In genomic region chr2:73596786-73597185, GRCm38 (mm10) we compare ENCODE assay signal across 11 mouse cellular contexts. TPM values are rescaled to one million over a fixed set of nuclear protein-coding genes. Genes with fewer than 3 reads are reported as not detected.
DNase-seq lines count a peak whose midpoint lies in the region; ATAC-seq and TF ChIP-seq lines count a peak whose summit lies in the region.
"Had no signal": no experiment of that assay in that cellular context is flagged by ENCODE, and none has a peak within 500 bp of the region (broad histone marks: within the 10 kb centered on the region; RNA-seq: fewer than 3 reads in every experiment).

No protein-coding gene starts in this region.

- DNase-seq in hindbrain, postnatal 0 days (ENCODE audit: low spot score) = no peak
- peak; percentile 68 for DNase-seq in heart, postnatal 0 days (ENCODE audit: low spot score)
- no peak for DNase-seq in liver, embryonic 14.5 days (ENCODE audit: low read depth in 3 of 3, low spot score in 3 of 3)
- peak; percentile 24 for DNase-seq in yolk sac, embryonic 10.5 days (ENCODE audit: low spot score)
- no peak for DNase-seq in adrenal gland, adult (ENCODE audit: inconsistent age in 2 of 2, low spot score in 1 of 2)
- no peak for DNase-seq in adipocyte (ENCODE audit: low spot score)

- no peaks in the 10 kb centered on the region for H3K36me3 ChIP-seq in hindbrain, postnatal 0 days (ENCODE audit: insufficient read depth, low read length)
- H3K36me3 ChIP-seq in hindbrain, embryonic 12.5 days = no peaks in the 10 kb centered on the region
- no peaks in the 10 kb centered on the region for H3K36me3 ChIP-seq in heart, postnatal 0 days (replicated peaks; ENCODE audit: control insufficient read depth, insufficient read depth, low read length)
- no peaks in the 10 kb centered on the region for H3K36me3 ChIP-seq in liver, embryonic 14.5 days (replicated peaks; ENCODE audit: control insufficient read depth, insufficient read depth, low read depth)
- H3K36me3 ChIP-seq: G1E had no signal

- H3K27ac ChIP-seq in hindbrain, postnatal 0 days = no peak overlapping the region
- no peak overlapping the region for H3K27ac ChIP-seq in hindbrain, embryonic 12.5 days
- H3K27ac ChIP-seq in cortical plate, adult 2 months (ENCODE audit: insufficient read depth, low read length) = peak overlapping the region; percentile 97
- H3K27ac ChIP-seq in heart, postnatal 0 days (ENCODE audit: low read depth) = no peak overlapping the region
- H3K27ac ChIP-seq in liver, embryonic 14.5 days = no peak overlapping the region

- TF ChIP-seq CTCF in hindbrain, postnatal 0 days (IDR thresholded peaks at IDR 0.05; ENCODE audit: low read depth) = no peak
- no peak for TF ChIP-seq CTCF in cortical plate, adult 2 months (IDR thresholded peaks at IDR 0.05; ENCODE audit: extremely low read depth, insufficient read depth, low read length)
- no peak for TF ChIP-seq CTCF in heart, postnatal 0 days (IDR thresholded peaks at IDR 0.05; ENCODE audit: low read depth)
- no peak for TF ChIP-seq CTCF in liver, embryonic 14.5 days (IDR thresholded peaks at IDR 0.05; ENCODE audit: low read depth)

- H3K27me3 ChIP-seq in hindbrain, postnatal 0 days (ENCODE audit: insufficient read depth, low read length) = no peaks in the 10 kb centered on the region
- H3K27me3 ChIP-seq in hindbrain, embryonic 12.5 days = no peaks in the 10 kb centered on the region; the same call in 1 of the 2 replicates
- H3K27me3 ChIP-seq in heart, postnatal 0 days (ENCODE audit: control insufficient read depth, insufficient read depth, low read length) = no peaks in the 10 kb centered on the region
- H3K27me3 ChIP-seq in liver, embryonic 14.5 days (ENCODE audit: control insufficient read depth, insufficient read depth, low read length) = no peaks in the 10 kb centered on the region

- no peak for TF ChIP-seq EP300 in heart, postnatal 0 days (IDR thresholded peaks at IDR 0.05; ENCODE audit: low read depth)
- TF ChIP-seq EP300 in liver, embryonic 14.5 days (IDR thresholded peaks at IDR 0.05; ENCODE audit: low read depth) = no peak

- ATAC-seq in hindbrain, postnatal 0 days = no peak
- ATAC-seq in hindbrain, embryonic 12.5 days (ENCODE audit: low FRiP score) = no peak
- ATAC-seq in heart, postnatal 0 days (ENCODE audit: insufficient read depth, low read depth) = peak; percentile 31; the same call in 1 of the 2 replicates
- no peak for ATAC-seq in liver, embryonic 14.5 days (ENCODE audit: insufficient read depth)

- TF ChIP-seq POLR2A in cortical plate, adult 2 months (IDR thresholded peaks at IDR 0.05; ENCODE audit: extremely low read depth, insufficient read depth, low read length) = no peak

- peak overlapping the region; percentile 27 for H3K4me2 ChIP-seq in hindbrain, postnatal 0 days (ENCODE audit: low read depth, low read length)
- H3K4me2 ChIP-seq in hindbrain, embryonic 12.5 days (replicated peaks) = no peak overlapping the region
- peak overlapping the region; percentile 59 for H3K4me2 ChIP-seq in heart, postnatal 0 days (ENCODE audit: low read depth, low read length)
- 0 out of 2 replicates have a peak overlapping the region, but pooled peaks have one; percentile 8 for H3K4me2 ChIP-seq in liver, embryonic 14.5 days (ENCODE audit: low read depth)

- WGBS in hindbrain, postnatal 0 days = 28% methylated on average over 9 of the region's 9 CpGs
- WGBS in hindbrain, embryonic 12.5 days = 27% methylated on average over 9 of the region's 9 CpGs
- 8% methylated on average over 9 of the region's 9 CpGs for WGBS in heart, postnatal 0 days
- 17% methylated on average over 9 of the region's 9 CpGs for WGBS in liver, embryonic 14.5 days (ENCODE audit: insufficient replicate concordance)

- H3K9me3 ChIP-seq in hindbrain, postnatal 0 days (ENCODE audit: low read length) = no peaks in the 10 kb centered on the region
- no peaks in the 10 kb centered on the region for H3K9me3 ChIP-seq in hindbrain, embryonic 12.5 days (replicated peaks)
- H3K9me3 ChIP-seq in heart, postnatal 0 days (replicated peaks; ENCODE audit: control insufficient read depth, low read length) = no peaks in the 10 kb centered on the region
- H3K9me3 ChIP-seq in liver, embryonic 14.5 days (ENCODE audit: control insufficient read depth, low read length) = no peaks in the 10 kb centered on the region
- H3K9me3 ChIP-seq: G1E had no signal

- no peaks in the 10 kb centered on the region for H3K4me1 ChIP-seq in hindbrain, postnatal 0 days (ENCODE audit: insufficient read depth, low read length)
- H3K4me1 ChIP-seq in hindbrain, embryonic 12.5 days = no peaks in the 10 kb centered on the region; the same call in 1 of the 2 replicates
- peaks cover 15% of the 10 kb centered on the region for H3K4me1 ChIP-seq in cortical plate, adult 2 months (ENCODE audit: control insufficient read depth, insufficient read depth, low read length)
- no peaks in the 10 kb centered on the region for H3K4me1 ChIP-seq in heart, postnatal 0 days (ENCODE audit: control insufficient read depth, insufficient read depth)
- H3K4me1 ChIP-seq in liver, embryonic 14.5 days (replicated peaks; ENCODE audit: control insufficient read depth in 2 of 2, insufficient read depth in 2 of 2, low read length in 1 of 2) = no peaks in the 10 kb centered on the region; a peak in 1 of 4 replicates

- no peak overlapping the region for H3K4me3 ChIP-seq in hindbrain, postnatal 0 days (ENCODE audit: low read length)
- no peak overlapping the region for H3K4me3 ChIP-seq in hindbrain, embryonic 12.5 days
- H3K4me3 ChIP-seq in cortical plate, adult 2 months (ENCODE audit: insufficient read depth, low read length) = no peak overlapping the region
- H3K4me3 ChIP-seq in heart, postnatal 0 days (ENCODE audit: low read depth, low read length) = peak overlapping the region; percentile 31
- H3K4me3 ChIP-seq in liver, embryonic 14.5 days (ENCODE audit: insufficient read depth in 1 of 2, low read depth in 2 of 2, low read length in 2 of 2) = no peak overlapping the region

- no peak overlapping the region for H3K9ac ChIP-seq in hindbrain, postnatal 0 days (replicated peaks; ENCODE audit: low read length)
- H3K9ac ChIP-seq in hindbrain, embryonic 12.5 days = no peak overlapping the region
- H3K9ac ChIP-seq in heart, postnatal 0 days (replicated peaks; ENCODE audit: low read depth, low read length) = 0 out of 2 replicates have a peak overlapping the region, but pooled peaks have one; percentile 24
- no peak overlapping the region for H3K9ac ChIP-seq in liver, embryonic 14.5 days (replicated peaks)

RNA-seq across cellular contexts. Expression of gene Chrna1, which starts 16.6 kb away (rescaled TPM):
- total RNA-seq in hindbrain, postnatal 0 days (2014; rRNA removed) = not detected in 2 replicates
- 0.15 and 0.25 TPM in 2 replicates for polyA plus RNA-seq in hindbrain, postnatal 0 days (2015; fragmentation: Nextera tagmentation; extraction: Ambion mirVana)
- 0.74 and 2.3 TPM in 2 replicates for polyA plus RNA-seq in hindbrain, embryonic 12.5 days (2016; fragmentation: Nextera tagmentation; extraction: Ambion mirVana)
- 0.13 and 0.23 TPM in 2 replicates for polyA plus RNA-seq in cortical plate, adult 2 months (2012; rRNA removed)
- total RNA-seq in heart, postnatal 0 days (2014; rRNA removed; ENCODE audit: low replicate concordance) = not detected in 2 replicates
- 0.03 and 0.05 TPM in 2 replicates for polyA plus RNA-seq in heart, postnatal 0 days (2015; fragmentation: Nextera tagmentation; extraction: Ambion mirVana)
- polyA plus RNA-seq in liver, embryonic 14.5 days (2012; rRNA removed) = 0.01 TPM in 2 replicates
- polyA plus RNA-seq in liver, embryonic 14.5 days (2014; fragmentation: Nextera tagmentation; extraction: Ambion mirVana) = 0.10 and 0.13 TPM in 2 replicates
- total RNA-seq: heart, postnatal 10 days had no signal
- polyA plus RNA-seq: G1E; small intestine, adult 2 months had no signal

Comparison
In these comparisons a context has a peak if more than half of its experiments do, and no peak if none do; other contexts are left out.
1. DNase-seq: peak in heart, postnatal 0 days (single experiment) and yolk sac, embryonic 10.5 days (single experiment); none in hindbrain, postnatal 0 days (single experiment), liver, embryonic 14.5 days (0 of 3), adrenal gland, adult (0 of 2) and adipocyte (single experiment).